Mouse (Mus musculus): ENCODE measurements around the gene Psmc4. TPM values are rescaled to one million over a fixed set of nuclear protein-coding genes. Genes with fewer than 3 reads are reported as not detected.

The Psmc4 gene
- total RNA-seq, 2 experiments from 2014 or later, result 178 to 195 TPM

Other genes with a start within 250 kb of the Psmc4 start
- gene Zfp626, start 242.9 kb downstream of the Psmc4 start, total RNA-seq (2014; fragmentation: Nextera tagmentation), result 9.8 and 11.4 TPM in 2 replicates
- 8.8 and 10.5 TPM in 2 replicates for gene Zfp626, start 242.9 kb downstream of the Psmc4 start, total RNA-seq (2017)
- 4.9 and 8.0 TPM in 2 replicates for gene Zfp59, start 211.5 kb downstream of the Psmc4 start, total RNA-seq (2014; fragmentation: Nextera tagmentation)
- gene Zfp59, start 211.5 kb downstream of the Psmc4 start, total RNA-seq (2017), result 6.8 and 10.0 TPM in 2 replicates
- gene Zfp607a, start 192.6 kb downstream of the Psmc4 start, total RNA-seq (2014; fragmentation: Nextera tagmentation), result 6.6 and 10.6 TPM in 2 replicates
- 7.6 and 8.9 TPM in 2 replicates for gene Zfp607a, start 192.6 kb downstream of the Psmc4 start, total RNA-seq (2017)
- 0.27 and 4.0 TPM in 2 replicates for gene Zfp974, start 120.6 kb downstream of the Psmc4 start, total RNA-seq (2014; fragmentation: Nextera tagmentation)
- 0.61 and 0.80 TPM in 2 replicates for gene Zfp974, start 120.6 kb downstream of the Psmc4 start, total RNA-seq (2017)
- 16.0 and 18.9 TPM in 2 replicates for gene Zfp780b, start 70.9 kb downstream of the Psmc4 start, total RNA-seq (2014; fragmentation: Nextera tagmentation)
- 6.4 and 10.6 TPM in 2 replicates for gene Zfp780b, start 70.9 kb downstream of the Psmc4 start, total RNA-seq (2017)
- 6.3 and 8.5 TPM in 2 replicates for gene Zfp850, start 36.0 kb downstream of the Psmc4 start, total RNA-seq (2014; fragmentation: Nextera tagmentation)
- 16.5 and 28.9 TPM in 2 replicates for gene Zfp850, start 36.0 kb downstream of the Psmc4 start, total RNA-seq (2017)
- gene Fcgbp, start 21.1 kb upstream of the Psmc4 start, total RNA-seq (2014; fragmentation: Nextera tagmentation), result not detected in 2 replicates
- not detected in 2 replicates for gene Fcgbp, start 21.1 kb upstream of the Psmc4 start, total RNA-seq (2017)
- gene 9530053A07Rik, start 79.4 kb upstream of the Psmc4 start, total RNA-seq (2014; fragmentation: Nextera tagmentation), result not detected in 2 replicates
- not detected in 2 replicates for gene 9530053A07Rik, start 79.4 kb upstream of the Psmc4 start, total RNA-seq (2017)
- gene Fbl, start 119.6 kb upstream of the Psmc4 start, total RNA-seq (2014; fragmentation: Nextera tagmentation), result 328 and 406 TPM in 2 replicates
- gene Fbl, start 119.6 kb upstream of the Psmc4 start, total RNA-seq (2017), result 265 and 312 TPM in 2 replicates
- 8.4 and 8.7 TPM in 2 replicates for gene Dyrk1b, start 129.4 kb upstream of the Psmc4 start, total RNA-seq (2014; fragmentation: Nextera tagmentation)
- 2.6 and 3.1 TPM in 2 replicates for gene Dyrk1b, start 129.4 kb upstream of the Psmc4 start, total RNA-seq (2017)
- gene Eid2, start 217.8 kb upstream of the Psmc4 start, total RNA-seq (2014; fragmentation: Nextera tagmentation), result 2.2 and 4.2 TPM in 2 replicates
- 2.0 and 2.9 TPM in 2 replicates for gene Eid2, start 217.8 kb upstream of the Psmc4 start, total RNA-seq (2017)
- 2.1 and 2.9 TPM in 2 replicates for gene Eid2b, start 227.6 kb upstream of the Psmc4 start, total RNA-seq (2014; fragmentation: Nextera tagmentation)
- gene Eid2b, start 227.6 kb upstream of the Psmc4 start, total RNA-seq (2017), result 0.38 and 1.4 TPM in 2 replicates
- not detected in 2 replicates for gene Selenov, start 241.1 kb upstream of the Psmc4 start, total RNA-seq (2014; fragmentation: Nextera tagmentation)
- gene Selenov, start 241.1 kb upstream of the Psmc4 start, total RNA-seq (2017), result not detected in 2 replicates

Measured in megakaryocyte-erythroid progenitor cell, adult 5-6 weeks (primary cell).